Mouse (Mus musculus) spleen, adult 2 months (tissue): ENCODE data around the gene Atxn7l3. TPM values are rescaled to one million over a fixed set of nuclear protein-coding genes. Genes with fewer than 3 reads are reported as not detected.

Experiments used
- DNase-seq, 2 experiments: peaks; one replicate each; pipeline versions ENCODE4 v3.0.0 to v3.0.0-alpha.2; 2012 to 2021; ENCODE audit warnings: low spot score in 2 of 2, low read depth in 1 of 2
- H3K27ac ChIP-seq: fragments of 200-500 bp; 2 replicates; pipeline ENCODE4 v1.5.1; 2012; ENCODE audit warnings: low read length, inconsistent platforms; ENCODE audit not compliant: insufficient read depth
- H3K27me3 ChIP-seq: fragments of 200-500 bp; 2 replicates; pipeline ENCODE4 v1.6.1; 2012; ENCODE audit warnings: mild to moderate bottlenecking, moderate library complexity, low read length, inconsistent platforms; ENCODE audit not compliant: control insufficient read depth, insufficient read depth
- H3K36me3 ChIP-seq: fragments of 200-500 bp; 2 replicates; pipeline ENCODE4 v1.6.1; 2012; ENCODE audit warnings: mild to moderate bottlenecking, low read length, inconsistent platforms; ENCODE audit not compliant: control insufficient read depth, insufficient read depth
- H3K4me1 ChIP-seq: fragments of 200-500 bp; 2 replicates; pipeline ENCODE4 v1.6.1; 2011; ENCODE audit warnings: inconsistent platforms; ENCODE audit not compliant: control insufficient read depth, insufficient read depth, insufficient read length
- H3K4me3 ChIP-seq: fragments of 200-500 bp; 2 replicates; pipeline ENCODE4 v1.5.1; 2011; ENCODE audit warnings: mild to moderate bottlenecking, inconsistent platforms; ENCODE audit not compliant: insufficient read depth, insufficient read length; ENCODE audit errors: extremely low read depth
- CTCF ChIP-seq: fragments of 200-500 bp; IDR thresholded peaks from 2 replicates; pipeline ENCODE4 v1.5.1; 2011; ENCODE audit warnings: mild to moderate bottlenecking, inconsistent platforms; ENCODE audit not compliant: insufficient read depth, insufficient read length, insufficient replicate concordance; ENCODE audit errors: extremely low read depth
- POLR2A ChIP-seq: fragments of 200-500 bp; IDR thresholded peaks from 2 replicates; pipeline ENCODE4 v1.6.1; 2011; ENCODE audit warnings: low read depth, low read length, inconsistent platforms
- WGBS: fragments of 180-500 bp; shearing (Covaris S2); methylation state at CpG from one replicate; pipeline ENCODE4 v1.1.7; 2018; 5-methylcytosine and 5-hydroxymethylcytosine counted together
- polyA plus RNA-seq: library from polyadenylated mRNA; depleted of rRNA; stranded (reverse); fragments of >200 nt; gene quantifications from 2 replicates; pipeline ENCODE4 v1.2.3, GENCODE M21; 2012

The Atxn7l3 gene
- polyA plus RNA-seq, 1 experiment = 39.8 TPM

DNA sequence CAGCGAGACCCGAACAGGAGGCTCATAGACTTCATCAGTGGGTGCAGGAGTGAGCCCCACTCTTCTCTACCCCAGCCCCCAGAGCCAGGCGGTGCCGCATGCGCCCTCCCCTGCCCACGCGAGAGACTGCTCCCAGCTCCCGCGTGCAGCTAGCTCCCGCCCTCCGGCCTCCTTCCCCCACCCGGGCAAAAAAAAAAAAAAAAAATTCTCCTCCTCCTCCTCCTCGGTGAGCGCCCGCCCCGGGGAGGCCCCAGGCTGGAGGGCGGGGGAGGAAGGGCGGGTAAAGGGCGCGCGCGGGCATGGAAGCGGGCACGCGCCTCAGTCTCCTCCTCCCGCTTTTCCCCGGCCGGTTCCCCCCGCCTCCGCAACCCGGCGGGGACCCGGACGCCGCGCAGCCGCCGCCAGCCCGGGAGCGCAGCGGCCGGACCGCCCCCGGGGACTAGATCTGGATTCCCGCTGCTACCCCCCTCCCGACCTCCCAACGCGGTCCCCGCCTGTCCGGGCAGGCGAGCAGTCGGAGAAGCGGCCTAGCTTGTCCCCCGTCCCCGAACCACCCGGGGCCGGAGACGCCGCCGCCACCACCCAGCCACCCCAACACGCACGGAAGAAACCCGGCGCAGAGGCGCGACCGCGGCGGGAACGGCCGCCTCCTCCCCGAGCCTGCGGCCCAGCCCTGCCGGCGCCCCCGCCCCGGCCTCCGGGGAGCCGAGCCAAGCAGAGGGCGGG lies 20.3 kb upstream of the Atxn7l3 start:
- peak; percentile 56 to 91 for DNase-seq
- 1% methylated on average over 58 of the region's 80 CpGs for whole genome bisulfite sequencing
- peaks cover 23% of the 10 kb centered on the region for H3K36me3 ChIP-seq
- peak overlapping the region; percentile 98 for H3K27ac ChIP-seq
- H3K4me1 ChIP-seq = peaks cover 17% of the 10 kb centered on the region; the same call in 1 of the 2 replicates
- peak; percentile 50; the same call in 1 of the 2 replicates for TF ChIP-seq POLR2A
- no peak for TF ChIP-seq CTCF
- no peaks in the 10 kb centered on the region for H3K27me3 ChIP-seq
- peak overlapping the region; percentile 73 for H3K4me3 ChIP-seq

GRCm38 (mm10) chr11:102315690-102316571 lies 19.5 kb upstream of the Atxn7l3 start:
- DNase-seq = peak; percentile 23 to 49
- Histone ChIP-seq H3K4me3 (peak overlapping the region; percentile 73), H3K27me3 (no peaks in the 10 kb centered on the region), H3K27ac (peak overlapping the region; percentile 72), H3K36me3 (peaks cover 25% of the 10 kb centered on the region), H3K4me1 (peaks cover 20% of the 10 kb centered on the region; the same call in 1 of the 2 replicates)
- TF ChIP-seq CTCF (no peak), POLR2A (no peak)
- 17% methylated on average over 14 of the region's 14 CpGs for WGBS

DNA sequence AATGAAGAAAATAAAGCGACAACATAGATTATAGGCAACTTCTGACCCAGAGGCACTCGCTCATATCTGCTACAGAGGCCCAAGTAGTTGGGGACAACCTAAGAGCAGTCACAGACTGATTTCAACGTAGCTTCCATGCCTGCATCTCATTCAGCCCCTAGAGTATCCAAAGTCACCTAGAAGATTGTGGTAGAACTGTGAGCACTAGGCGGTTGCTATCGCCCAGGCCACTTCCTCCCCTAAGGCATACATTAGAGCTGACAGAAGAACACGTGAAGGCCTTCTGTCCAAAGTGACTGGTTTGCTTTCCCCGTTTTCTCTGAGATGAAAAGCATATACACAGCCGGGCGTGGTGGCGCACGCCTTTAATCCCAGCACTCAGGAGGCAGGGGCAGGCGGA lies 17.9 kb upstream of the Atxn7l3 start:
- H3K4me1 ChIP-seq = peaks cover 21% of the 10 kb centered on the region; the same call in 1 of the 2 replicates
- 86% methylated on average over 12 of the region's 12 CpGs for WGBS
- no peaks in the 10 kb centered on the region for H3K27me3 ChIP-seq
- no peak overlapping the region for H3K4me3 ChIP-seq
- peaks cover 26% of the 10 kb centered on the region for H3K36me3 ChIP-seq
- no peak overlapping the region for H3K27ac ChIP-seq
- DNase-seq = no peak
- TF ChIP-seq POLR2A = no peak
- no peak for TF ChIP-seq CTCF

DNA sequence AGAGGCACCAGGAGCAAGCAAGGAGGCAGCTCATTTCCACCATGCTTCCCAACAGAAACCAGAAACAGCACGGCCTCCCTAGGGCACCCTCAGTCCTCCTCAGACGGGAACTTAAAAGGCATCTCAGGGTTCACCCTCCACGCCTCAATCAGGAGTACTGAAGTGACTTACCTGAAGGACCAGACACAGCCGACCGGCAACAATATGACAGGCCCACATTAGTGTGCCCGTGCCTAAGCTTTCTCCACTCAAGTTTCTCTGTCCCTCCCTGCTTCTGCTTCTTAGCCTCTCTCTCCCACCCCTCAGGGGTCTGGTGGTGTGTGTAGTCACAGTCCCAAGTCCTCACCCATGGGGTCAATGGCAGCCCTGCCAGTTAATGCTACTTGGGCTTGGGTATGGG lies 16.2 kb upstream of the Atxn7l3 start:
- no peak for TF ChIP-seq CTCF
- TF ChIP-seq POLR2A = no peak
- H3K36me3 ChIP-seq = peaks cover 33% of the 10 kb centered on the region
- no peaks in the 10 kb centered on the region for H3K27me3 ChIP-seq
- WGBS = 94% methylated on average over 6 of the region's 6 CpGs
- no peak for DNase-seq
- no peak overlapping the region for H3K4me3 ChIP-seq
- no peak overlapping the region for H3K27ac ChIP-seq
- peaks cover 26% of the 10 kb centered on the region; the same call in 1 of the 2 replicates for H3K4me1 ChIP-seq

GRCm38 (mm10) chr11:102311966-102312365 lies 15.5 kb upstream of the Atxn7l3 start:
- Histone ChIP-seq H3K4me1 (peaks cover 26% of the 10 kb centered on the region; the same call in 1 of the 2 replicates), H3K27ac (no peak overlapping the region)
- 93% methylated on average over 4 of the region's 4 CpGs for WGBS

GRCm38 (mm10) chr11:102310768-102311695 lies 14.6 kb upstream of the Atxn7l3 start:
- TF ChIP-seq CTCF (no peak), POLR2A (no peak)
- DNase-seq = no peak
- WGBS = 85% methylated on average over 33 of the region's 38 CpGs
- no peak overlapping the region for H3K4me3 ChIP-seq
- H3K27me3 ChIP-seq = no peaks in the 10 kb centered on the region
- peaks cover 46% of the 10 kb centered on the region for H3K36me3 ChIP-seq
- peaks cover 22% of the 10 kb centered on the region; the same call in 1 of the 2 replicates for H3K4me1 ChIP-seq
- H3K27ac ChIP-seq = no peak overlapping the region

More at GRCm38 (mm10) chr11:102311966-102312365, 15.5 kb upstream of the Atxn7l3 start:
- no peaks in the 10 kb centered on the region for H3K27me3 ChIP-seq
- no peak overlapping the region for H3K4me3 ChIP-seq
- peaks cover 38% of the 10 kb centered on the region for H3K36me3 ChIP-seq
- no peak for DNase-seq
- no peak for TF ChIP-seq POLR2A
